Mouse (Mus musculus) heart, adult 9 months (tissue): Measurements from ENCODE around the gene Dact1.

Experiments used
- DNase-seq, 2 experiments: peaks; one replicate each; pipeline ENCODE4 v3.0.0; 2022; ENCODE audit warnings: low spot score in 2 of 2

The Dact1 gene

GRCm38 (mm10) chr12:71337896-71338463 lies 28.3 kb downstream of the Dact1 start:
- no peak for DNase-seq

- peak in 1 of 2 experiments; percentile 18 for DNase-seq
Observed at GRCm38 (mm10) chr12:71339142-71339848, 29.6 kb downstream of the Dact1 start.

DNA sequence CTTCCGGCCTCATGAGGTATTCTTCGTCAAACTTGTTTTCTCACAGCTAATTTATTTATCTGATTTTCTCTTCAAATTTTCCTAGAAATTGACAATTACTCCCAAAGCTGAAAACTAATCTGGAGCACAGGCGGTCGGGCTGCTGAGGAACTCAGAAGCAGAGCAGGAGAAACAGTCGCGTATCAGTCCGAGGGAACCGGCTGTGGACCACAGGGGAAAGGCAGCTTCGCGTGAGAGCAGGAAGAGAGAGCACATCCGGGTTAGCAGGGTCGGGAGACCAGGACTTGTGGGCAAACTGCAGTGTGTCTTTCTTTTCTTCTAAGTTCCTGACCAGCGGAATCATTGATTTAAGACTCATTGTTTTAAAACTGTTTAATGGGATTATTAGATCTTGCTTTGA lies 32.7 kb downstream of the Dact1 start:
- DNase-seq: peak; percentile 41 to 47

- no peak for DNase-seq
Observed at GRCm38 (mm10) chr12:71345471-71345870, 35.8 kb downstream of the Dact1 start.

DNA sequence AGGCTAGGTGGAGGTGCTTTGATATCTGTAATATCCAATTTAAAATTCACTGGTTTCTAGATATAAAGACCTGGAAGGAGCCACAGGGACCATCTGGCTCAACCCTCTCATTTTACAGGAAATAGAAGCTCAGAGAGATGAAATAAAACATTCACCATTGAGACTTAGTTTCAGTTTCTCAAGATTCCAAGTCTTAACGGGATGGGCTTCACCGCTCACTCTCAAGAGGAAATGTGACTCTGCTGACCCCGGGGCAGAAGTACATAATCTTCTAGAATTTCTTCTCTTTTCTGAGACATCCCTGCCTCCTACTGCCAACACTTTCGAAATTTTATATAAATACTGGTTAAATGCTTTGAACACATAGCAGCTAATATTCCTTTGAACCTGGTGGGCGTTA lies 36.4 kb downstream of the Dact1 start:
- peak in 1 of 2 experiments; percentile 17 for DNase-seq

GRCm38 (mm10) chr12:71348401-71348896 lies 38.8 kb downstream of the Dact1 start:
- no peak for DNase-seq

DNA sequence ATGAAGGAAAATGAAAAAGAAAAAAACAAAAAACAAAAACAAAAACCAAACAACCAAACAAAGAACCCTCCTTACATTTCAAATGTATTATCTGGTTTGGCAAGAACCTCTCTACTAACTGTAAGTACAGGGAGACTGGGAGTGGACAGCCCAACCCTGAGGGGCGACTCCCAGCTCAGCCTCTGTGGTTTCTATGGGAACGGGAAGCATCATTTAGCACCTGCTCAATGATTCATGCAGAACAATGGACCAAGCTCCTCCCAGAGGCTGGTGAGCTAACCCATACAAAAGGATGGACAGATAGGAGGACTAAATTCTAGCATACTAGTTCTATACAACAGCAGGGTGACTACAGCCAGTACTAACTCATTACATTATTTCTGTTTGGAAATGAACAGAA lies 40.4 kb downstream of the Dact1 start:
- no peak for DNase-seq

DNA sequence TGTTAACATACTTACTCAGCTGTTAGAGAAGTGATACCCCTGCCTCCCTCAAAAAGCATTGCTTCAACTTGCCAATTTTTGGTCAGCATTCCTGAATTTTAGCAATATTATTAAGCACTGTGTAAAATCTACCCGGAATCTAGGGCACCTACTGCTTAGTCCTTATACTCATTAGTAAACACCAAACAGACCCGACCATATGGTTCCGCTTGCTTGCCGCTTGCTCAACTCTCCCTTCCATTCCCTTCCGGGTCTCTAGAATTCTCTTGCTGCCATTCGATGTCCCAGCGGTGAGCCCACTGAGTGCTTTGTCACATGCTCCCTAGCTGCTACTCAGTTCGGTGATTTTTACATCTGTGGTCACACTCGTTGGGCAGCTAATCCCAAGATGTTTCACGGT lies 45.0 kb downstream of the Dact1 start:
- no peak for DNase-seq

- no peak for DNase-seq
Observed at GRCm38 (mm10) chr12:71355092-71355491, 45.4 kb downstream of the Dact1 start.

GRCm38 (mm10) chr12:71361616-71362015 lies 51.9 kb downstream of the Dact1 start:
- no peak for DNase-seq

GRCm38 (mm10) chr12:71362425-71362824 lies 52.7 kb downstream of the Dact1 start:
- no peak for DNase-seq

DNA sequence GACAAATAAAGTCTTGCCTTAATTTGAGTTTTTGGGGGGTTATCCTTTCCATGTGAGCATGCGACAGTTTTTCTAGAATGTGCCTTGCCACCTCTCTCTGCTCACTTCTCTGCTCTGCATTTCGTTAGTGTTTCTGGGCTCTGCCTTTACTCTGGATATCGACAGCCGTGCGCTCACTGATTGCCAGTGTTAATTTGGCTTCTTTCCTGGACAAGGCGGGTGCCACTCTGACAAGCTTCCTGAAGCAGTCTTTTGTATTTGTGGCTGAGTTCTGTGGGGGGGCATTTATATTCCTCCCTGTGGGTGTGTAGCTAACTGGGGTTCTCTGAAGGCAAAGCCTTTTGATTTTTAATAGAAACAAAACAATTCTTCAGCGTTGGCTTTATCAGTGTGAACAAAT lies 54.4 kb downstream of the Dact1 start:
- no peak for DNase-seq

DNA sequence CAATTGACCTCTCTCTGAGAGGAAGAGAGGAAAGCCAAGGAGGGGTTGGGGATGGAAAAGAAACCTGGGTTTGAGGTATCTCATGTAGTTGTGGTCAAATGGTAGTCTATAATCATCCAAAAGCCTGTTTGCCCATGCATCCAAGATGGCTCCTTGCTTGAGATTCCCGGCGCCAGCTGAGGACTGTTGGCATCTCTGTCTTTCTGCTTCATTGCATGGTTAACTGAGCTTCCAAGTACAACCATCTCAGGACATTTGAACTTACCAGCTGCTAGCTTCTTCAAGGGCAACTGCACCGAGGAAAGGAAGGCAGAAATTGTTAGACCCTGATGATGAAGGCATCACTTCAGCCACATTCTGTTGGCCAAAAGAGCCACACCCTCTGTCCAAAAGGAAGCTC lies 54.8 kb downstream of the Dact1 start:
- DNase-seq: no peak

GRCm38 (mm10) chr12:71365208-71365607 lies 55.5 kb downstream of the Dact1 start:
- DNase-seq: no peak

DNA sequence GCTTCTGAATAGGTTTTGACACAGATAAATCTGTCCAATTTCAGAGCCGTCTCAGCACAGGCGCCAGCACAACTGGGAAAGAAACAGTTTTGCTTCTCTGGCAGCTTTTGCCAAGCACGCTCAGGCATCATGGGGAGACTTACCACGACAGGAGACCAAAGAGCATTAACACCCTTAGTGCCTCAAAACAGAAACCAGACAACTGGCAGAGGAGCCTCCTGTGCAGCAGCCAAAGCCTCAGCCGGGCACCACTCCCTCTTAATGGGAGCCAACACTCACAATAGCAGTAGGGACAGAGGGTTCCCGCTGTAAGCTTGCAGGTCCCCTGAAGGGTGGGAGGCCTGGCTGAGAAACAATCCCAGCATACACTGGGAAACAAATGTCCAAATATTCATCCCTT lies 56.5 kb downstream of the Dact1 start:
- peak; percentile 71 to 77 for DNase-seq

- no peak for DNase-seq
Observed at GRCm38 (mm10) chr12:71368631-71369030, 58.9 kb downstream of the Dact1 start.
